Mouse (Mus musculus) left cerebral cortex, adult 2 months (tissue): ENCODE results near the gene Ank2. TPM values are rescaled to one million over a fixed set of nuclear protein-coding genes. Genes with fewer than 3 reads are reported as not detected.

ENCODE experiments used
- DNase-seq, 2 experiments: peaks; one replicate each; pipeline ENCODE4 v3.0.0; 2021 to 2022; ENCODE audit warnings: low spot score in 2 of 2, mixed read lengths in 1 of 2; ENCODE audit errors: extremely low spot score in 1 of 2
- H3K27ac ChIP-seq: fragments of 200-600 bp; 2 replicates; pipeline ENCODE4 v1.8.1; 2022
- H3K4me3 ChIP-seq: fragments of 200-600 bp; 2 replicates; pipeline ENCODE4 v1.8.1; 2022
- CTCF ChIP-seq: fragments of 200-600 bp; IDR thresholded peaks from 2 replicates; pipeline ENCODE4 v1.8.1; 2022; ENCODE audit warnings: antibody characterized with exemption, mild to moderate bottlenecking, moderate library complexity
- intact Hi-C: fragments of 180-260 bp; cut with DNase I; formaldehyde crosslinking; loops from one replicate; pipeline ENCODE4 v1.15.1; 2025
- total RNA-seq, 2 experiments: library from RNA; stranded (reverse); gene quantifications; 2 replicates each; pipeline ENCODE4 v1.2.3; 2021

The Ank2 gene
- total RNA-seq, 2 experiments from 2014 or later = 905 to 916 TPM

DNA sequence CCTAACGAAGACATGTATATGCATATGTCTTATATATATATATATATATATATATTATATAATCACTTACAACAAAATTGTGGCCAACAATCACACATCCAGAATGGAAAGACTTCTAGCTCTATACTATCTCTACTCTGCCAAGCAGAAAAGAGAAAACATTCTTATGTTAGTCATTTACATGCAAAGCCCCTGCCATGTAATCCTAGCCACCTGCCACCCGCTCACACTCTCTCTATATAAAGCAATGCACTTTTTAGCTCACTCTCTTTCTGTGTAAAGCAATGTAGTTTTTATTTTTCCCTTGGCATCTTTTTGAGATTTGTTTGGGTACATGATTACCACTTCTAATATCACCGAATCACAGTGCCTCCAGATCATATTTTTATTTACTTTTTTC lies 350.5 kb downstream of the Ank2 start:
- no peak for TF ChIP-seq CTCF
- no peak for DNase-seq

GRCm38 (mm10) chr3:127140590-127140989 lies 358.6 kb downstream of the Ank2 start:
- no peak overlapping the region for H3K4me3 ChIP-seq
- H3K27ac ChIP-seq = no peak overlapping the region
- no peak for TF ChIP-seq CTCF
- intact Hi-C loops = no loop called here
- DNase-seq = no peak

More for the DNA sequence above, 350.5 kb downstream of the Ank2 start:
- H3K27ac ChIP-seq = no peak overlapping the region
- no peak overlapping the region for H3K4me3 ChIP-seq
- intact Hi-C loops = no loop called here

- Histone ChIP-seq H3K27ac (no peak overlapping the region), H3K4me3 (no peak overlapping the region)
- TF ChIP-seq CTCF = no peak
- no peak for DNase-seq
- intact Hi-C loops = no loop called here
Measured at GRCm38 (mm10) chr3:127139638-127140037, 359.5 kb downstream of the Ank2 start.

DNA sequence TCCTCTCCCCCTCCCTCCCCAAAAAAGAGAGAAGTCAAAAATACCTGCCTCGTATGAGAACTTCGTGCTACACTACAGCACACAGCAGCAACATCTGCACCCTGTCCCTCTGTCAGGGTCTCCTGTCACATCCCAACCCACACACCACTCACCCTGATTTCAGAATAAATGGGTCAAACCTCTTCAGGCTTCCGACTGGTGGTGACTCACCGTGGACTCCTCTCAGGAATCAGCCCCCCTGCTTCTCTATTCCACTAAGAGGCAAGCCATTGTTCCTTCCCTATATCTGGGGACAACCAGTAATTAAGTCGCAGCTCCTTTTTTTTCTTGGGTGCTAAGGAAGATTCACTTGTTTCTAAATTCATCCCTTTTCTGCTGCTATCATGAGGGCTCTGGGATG lies 361.6 kb downstream of the Ank2 start:
- Histone ChIP-seq H3K4me3 (no peak overlapping the region), H3K27ac (no peak overlapping the region)
- no peak for DNase-seq
- TF ChIP-seq CTCF = no peak
- intact Hi-C loops = no loop called here

GRCm38 (mm10) chr3:127134062-127134461 lies 365.1 kb downstream of the Ank2 start:
- no peak for TF ChIP-seq CTCF
- DNase-seq = no peak
- intact Hi-C loops = no loop called here
- H3K4me3 ChIP-seq = no peak overlapping the region
- H3K27ac ChIP-seq = no peak overlapping the region

DNA sequence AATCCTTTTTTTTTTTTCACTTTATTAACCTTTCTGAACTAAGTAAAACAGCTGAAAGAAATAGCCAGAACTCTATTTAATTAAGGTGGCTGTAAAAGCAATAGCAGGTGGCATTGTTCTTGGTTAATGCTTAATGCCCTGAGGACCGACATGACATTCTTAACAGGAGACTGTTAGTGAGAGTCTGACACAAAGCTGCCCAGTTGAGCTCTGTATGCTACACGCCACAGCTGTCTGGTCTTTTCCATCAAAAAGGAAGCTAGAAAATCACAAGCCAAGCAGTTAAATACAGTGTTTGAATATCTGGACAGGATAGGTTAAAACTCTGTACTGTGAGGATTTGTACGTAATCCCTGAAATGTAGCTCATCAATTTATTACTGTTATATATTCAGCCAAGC lies 368.1 kb downstream of the Ank2 start:
- no peak overlapping the region for H3K4me3 ChIP-seq
- peak in 1 of 2 experiments; percentile 4 for DNase-seq
- TF ChIP-seq CTCF = no peak
- H3K27ac ChIP-seq = no peak overlapping the region; the same call in 1 of the 2 replicates
- intact Hi-C loops = no loop called here

GRCm38 (mm10) chr3:127130167-127130770 lies 368.9 kb downstream of the Ank2 start:
- no peak overlapping the region for H3K4me3 ChIP-seq
- H3K27ac ChIP-seq = peak overlapping the region; percentile 42
- intact Hi-C loops = no loop called here
- TF ChIP-seq CTCF = no peak
- no peak for DNase-seq

- no peak overlapping the region for H3K4me3 ChIP-seq
- DNase-seq = no peak
- H3K27ac ChIP-seq = peak overlapping the region; percentile 42; the same call in 1 of the 2 replicates
- TF ChIP-seq CTCF = no peak
- intact Hi-C loops = no loop called here
Measured at GRCm38 (mm10) chr3:127129750-127130149, 369.4 kb downstream of the Ank2 start.

DNA sequence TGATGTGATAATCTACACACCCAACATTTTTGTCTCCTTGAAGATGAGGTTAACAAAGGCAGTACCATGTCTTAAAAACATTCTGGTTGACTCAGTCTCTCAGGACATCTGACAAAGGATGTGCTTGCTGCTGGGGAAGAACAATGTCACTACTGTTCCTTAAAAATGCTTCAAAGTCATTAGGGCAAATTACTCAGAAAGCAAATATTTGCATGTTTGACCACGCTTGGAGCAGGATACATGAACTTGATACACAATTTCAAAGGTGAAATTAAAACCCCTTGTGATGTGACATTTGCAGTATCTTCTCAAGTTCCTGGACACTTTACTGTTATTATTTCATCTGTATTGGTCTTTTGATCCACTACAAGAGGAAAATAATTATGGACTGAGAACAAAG lies 371.5 kb downstream of the Ank2 start:
- intact Hi-C loops = no loop called here
- Histone ChIP-seq H3K4me3 (no peak overlapping the region), H3K27ac (no peak overlapping the region)
- no peak for TF ChIP-seq CTCF
- DNase-seq = no peak

DNA sequence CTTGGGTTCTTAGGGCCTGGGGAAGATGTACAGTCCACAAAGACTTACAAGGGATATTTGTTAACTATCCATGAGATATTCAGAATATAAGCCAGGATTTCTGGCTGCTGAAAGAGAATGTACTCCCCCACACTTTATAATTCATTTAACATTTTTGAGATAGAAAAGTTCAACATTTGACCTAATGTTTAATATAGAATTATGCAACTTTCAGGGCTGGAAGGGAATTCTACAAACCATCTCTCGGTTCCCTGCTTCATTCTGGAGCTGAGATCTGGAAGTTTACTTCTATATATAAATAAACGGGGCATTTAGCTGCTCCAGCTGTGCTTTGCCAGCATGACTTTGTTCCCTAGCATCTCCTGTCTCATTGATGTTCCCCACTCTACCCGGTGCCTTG lies 372.9 kb downstream of the Ank2 start:
- no peak overlapping the region for H3K4me3 ChIP-seq
- no peak overlapping the region for H3K27ac ChIP-seq
- intact Hi-C loops = no loop called here
- DNase-seq = no peak
- no peak for TF ChIP-seq CTCF

- Histone ChIP-seq H3K27ac (no peak overlapping the region), H3K4me3 (no peak overlapping the region)
- no peak for DNase-seq
- no peak for TF ChIP-seq CTCF
- intact Hi-C loops = no loop called here
Measured at GRCm38 (mm10) chr3:127124375-127124993, 374.7 kb downstream of the Ank2 start.

GRCm38 (mm10) chr3:127123376-127123775 lies 375.8 kb downstream of the Ank2 start:
- intact Hi-C loops = no loop called here
- H3K4me3 ChIP-seq = no peak overlapping the region
- H3K27ac ChIP-seq = no peak overlapping the region
- DNase-seq = no peak
- TF ChIP-seq CTCF = no peak

DNA sequence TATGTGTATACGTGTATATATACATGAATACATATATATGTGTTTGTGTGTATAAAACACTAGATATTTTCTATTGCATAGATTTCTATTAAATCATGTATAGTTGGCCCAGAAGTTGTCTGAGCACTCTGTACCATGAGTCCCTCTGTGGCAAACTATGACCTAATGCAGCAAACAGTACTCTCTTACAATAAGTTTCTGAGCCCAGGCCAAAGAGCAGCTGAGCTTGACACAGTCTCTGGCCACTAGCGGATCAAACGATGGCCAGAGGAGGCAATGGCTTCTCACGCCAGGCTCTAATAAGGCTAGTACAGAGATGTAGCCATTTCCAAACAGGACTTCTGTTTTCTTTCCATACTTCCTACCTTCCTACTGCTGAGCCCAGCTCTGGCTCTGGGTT lies 380.4 kb downstream of the Ank2 start:
- H3K27ac ChIP-seq = no peak overlapping the region
- intact Hi-C loops = no loop called here
- no peak overlapping the region for H3K4me3 ChIP-seq
- TF ChIP-seq CTCF = no peak
- DNase-seq = no peak
